Mouse (Mus musculus) limb, embryonic 13.5 days (tissue): ENCODE measurements around the gene C1qtnf1. TPM values are rescaled to one million over a fixed set of nuclear protein-coding genes. Genes with fewer than 3 reads are reported as not detected.

Source experiments
- ATAC-seq: fragments of 200-750 bp; cut with Nextera tagmentation; 2 replicates; pipeline ENCODE4 v1.8.0; 2017; ENCODE audit warnings: low read depth, moderate number of reproducible peaks, moderate TSS enrichment; ENCODE audit not compliant: low FRiP score
- H3K27ac ChIP-seq: fragments of 300-500 bp; sonication (generic); 2 replicates; pipeline ENCODE4 v1.5.1; 2015; ENCODE audit warnings: inconsistent platforms, mild to moderate bottlenecking, moderate library complexity
- H3K27me3 ChIP-seq: fragments of 300-500 bp; sonication (generic); 2 replicates; pipeline ENCODE4 v1.6.1; 2015; ENCODE audit warnings: mild to moderate bottlenecking, inconsistent platforms
- H3K36me3 ChIP-seq: fragments of 300-500 bp; sonication (generic); 2 replicates; pipeline ENCODE4 v1.6.1; 2015; ENCODE audit warnings: inconsistent platforms, mild to moderate bottlenecking, moderate library complexity
- H3K4me1 ChIP-seq: fragments of 300-500 bp; sonication (generic); 2 replicates; pipeline ENCODE4 v1.6.1; 2015; ENCODE audit warnings: inconsistent platforms
- H3K4me2 ChIP-seq: fragments of 300-500 bp; sonication (generic); replicated peaks from 2 replicates; pipeline ENCODE4 v1.6.1; 2015; ENCODE audit warnings: inconsistent platforms, mild to moderate bottlenecking, moderate library complexity
- H3K4me3 ChIP-seq: fragments of 300-500 bp; sonication (generic); 2 replicates; pipeline ENCODE4 v1.5.1; 2015; ENCODE audit warnings: moderate library complexity, mild to moderate bottlenecking, inconsistent platforms
- H3K9ac ChIP-seq: fragments of 300-500 bp; sonication (generic); 2 replicates; pipeline ENCODE4 v1.6.1; 2015; ENCODE audit warnings: mild to moderate bottlenecking, inconsistent platforms
- H3K9me3 ChIP-seq: fragments of 300-500 bp; sonication (generic); 2 replicates; pipeline ENCODE4 v1.6.1; 2016; ENCODE audit warnings: inconsistent platforms
- WGBS: fragments of 180-500 bp; shearing (Covaris S2); methylation state at CpG from one replicate; pipeline ENCODE4 v1.1.7; 2015; 5-methylcytosine and 5-hydroxymethylcytosine counted together
- polyA plus RNA-seq: library from polyadenylated mRNA; unstranded; fragments of >200 nt; fragmentation: Nextera tagmentation; extraction: Ambion mirVana; gene quantifications from 2 replicates; pipeline ENCODE4 v1.2.1, GENCODE M21; 2015

C1qtnf1 gene
- polyA plus RNA-seq, 1 experiment from 2014 or later, result 6.6 TPM

DNA sequence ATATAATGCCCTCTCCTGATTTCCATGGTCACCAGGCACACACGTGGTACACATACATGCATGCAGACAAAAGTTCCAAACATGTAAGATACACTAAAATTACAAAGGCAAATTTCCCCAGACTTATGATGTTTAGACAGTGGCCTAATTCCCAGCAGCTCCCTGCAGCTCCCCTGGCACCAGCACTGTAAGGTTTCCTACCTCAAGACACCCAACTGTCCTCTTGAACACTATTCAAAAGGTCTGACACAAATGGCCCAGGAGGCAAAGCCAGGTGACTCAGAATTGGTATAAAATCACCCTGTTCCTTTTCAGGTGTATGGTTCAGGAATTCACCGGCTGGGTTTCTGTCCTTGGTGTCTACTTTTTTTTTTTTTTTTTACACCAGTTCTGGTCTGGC, 24.8 kb upstream of the C1qtnf1 start:
- Histone ChIP-seq H3K4me3 (no peak overlapping the region), H3K4me2 (no peak overlapping the region), H3K9me3 (no peaks in the 10 kb centered on the region), H3K9ac (no peak overlapping the region), H3K27ac (no peak overlapping the region), H3K4me1 (peaks cover 30% of the 10 kb centered on the region), H3K27me3 (no peaks in the 10 kb centered on the region), H3K36me3 (peaks cover 32% of the 10 kb centered on the region)
- 86% methylated on average over 2 of the region's 2 CpGs for WGBS
- no peak for ATAC-seq

DNA sequence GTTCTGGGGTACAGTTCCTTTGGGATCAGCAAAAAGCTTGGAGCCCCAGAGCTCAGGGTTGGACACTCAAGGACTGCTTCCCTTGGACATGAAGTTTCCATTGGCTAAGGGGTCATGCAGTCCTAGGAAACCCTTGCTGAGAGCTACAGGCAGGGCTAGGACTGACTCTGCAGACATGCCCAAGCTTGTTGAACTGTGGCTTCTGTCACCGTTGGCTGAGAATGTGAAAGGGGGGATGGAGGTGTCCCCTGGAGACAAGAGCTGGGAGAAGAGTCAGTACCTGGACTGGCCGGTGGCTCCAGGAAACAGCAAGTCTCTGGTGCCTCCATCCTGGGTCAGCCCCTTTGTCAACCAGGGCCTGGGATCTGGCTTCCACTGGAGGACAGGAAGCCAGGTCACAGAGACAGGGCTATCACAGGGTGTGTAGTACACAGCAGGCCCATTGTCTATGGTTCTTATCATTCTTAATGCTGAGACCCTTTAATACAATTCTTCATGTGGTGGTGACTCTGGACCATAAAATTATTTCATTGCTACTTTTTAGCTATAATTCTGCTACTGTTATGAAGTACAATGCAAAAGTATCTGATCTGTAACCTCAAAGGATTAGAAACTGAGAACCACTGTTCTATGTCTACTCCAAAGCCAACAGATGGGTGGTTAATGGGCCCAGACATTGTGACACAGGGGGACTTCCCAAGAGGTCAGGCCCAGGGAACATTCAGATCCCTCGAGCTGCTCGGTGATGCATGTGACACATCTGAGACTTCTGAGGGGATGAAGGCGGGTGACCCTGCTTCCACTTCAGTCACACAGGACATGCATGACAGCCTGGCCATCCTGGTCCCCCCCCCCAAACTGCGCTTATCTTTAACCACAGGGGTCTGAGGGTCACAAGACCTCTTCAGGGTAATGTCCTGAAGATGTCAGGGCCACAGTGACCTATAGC, 23.8 kb upstream of the C1qtnf1 start:
- H3K4me3 ChIP-seq, result no peak overlapping the region
- ATAC-seq, result no peak
- no peaks in the 10 kb centered on the region for H3K9me3 ChIP-seq
- H3K36me3 ChIP-seq, result peaks cover 42% of the 10 kb centered on the region
- 77% methylated on average over 6 of the region's 6 CpGs for WGBS
- peaks cover 30% of the 10 kb centered on the region for H3K4me1 ChIP-seq
- H3K27ac ChIP-seq, result no peak overlapping the region
- no peak overlapping the region for H3K4me2 ChIP-seq
- no peak overlapping the region for H3K9ac ChIP-seq
- no peaks in the 10 kb centered on the region for H3K27me3 ChIP-seq

DNA sequence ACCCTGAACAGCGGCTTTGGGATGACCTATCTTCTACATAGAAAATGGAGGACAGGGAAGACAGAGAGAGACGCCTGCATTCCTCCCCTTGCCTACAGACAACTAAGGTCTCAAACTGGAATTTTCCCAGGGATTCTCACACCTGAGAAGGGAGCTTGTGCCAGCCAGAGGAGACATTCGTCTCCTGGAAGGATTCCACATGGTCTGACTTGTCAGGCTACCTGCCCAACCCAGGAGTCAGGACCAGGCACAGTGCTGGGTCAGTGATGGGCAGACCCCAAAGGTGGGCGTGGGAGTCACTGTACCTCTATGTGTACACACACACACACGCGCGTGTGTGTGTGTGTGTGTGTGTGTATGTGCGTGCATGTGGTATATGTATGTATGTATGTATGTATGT, 22.7 kb upstream of the C1qtnf1 start:
- ATAC-seq, result no peak
- Histone ChIP-seq H3K4me1 (peaks cover 20% of the 10 kb centered on the region), H3K9ac (no peak overlapping the region), H3K27ac (no peak overlapping the region), H3K27me3 (no peaks in the 10 kb centered on the region), H3K36me3 (peaks cover 53% of the 10 kb centered on the region), H3K9me3 (no peaks in the 10 kb centered on the region), H3K4me3 (no peak overlapping the region), H3K4me2 (no peak overlapping the region)
- 91% methylated on average over 8 of the region's 8 CpGs for WGBS

DNA sequence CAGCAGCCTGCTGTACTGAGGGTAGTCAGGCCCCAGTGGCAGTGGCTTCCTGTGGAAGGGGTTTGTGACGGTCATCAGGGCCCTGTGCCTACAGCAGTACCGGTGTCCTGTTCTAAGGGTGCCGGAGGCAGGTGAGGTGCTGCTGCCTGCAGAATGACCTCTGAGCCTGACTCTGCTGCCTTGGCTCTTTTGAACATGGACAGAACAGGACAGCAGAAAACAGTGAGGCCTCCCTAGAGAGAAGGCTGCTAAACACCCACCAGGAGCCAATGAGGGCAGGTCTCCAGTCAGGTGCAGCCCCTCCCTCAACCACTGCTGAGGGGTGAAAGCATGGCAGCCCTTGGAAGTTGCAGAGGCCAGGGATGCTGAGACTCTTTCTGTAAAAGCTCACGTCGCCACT, 21.5 kb upstream of the C1qtnf1 start:
- no peak for ATAC-seq
- peaks cover 65% of the 10 kb centered on the region for H3K36me3 ChIP-seq
- peaks cover 8% of the 10 kb centered on the region for H3K4me1 ChIP-seq
- no peak overlapping the region for H3K4me3 ChIP-seq
- no peak overlapping the region for H3K27ac ChIP-seq
- no peaks in the 10 kb centered on the region for H3K9me3 ChIP-seq
- 93% methylated on average over 5 of the region's 5 CpGs for WGBS
- no peaks in the 10 kb centered on the region for H3K27me3 ChIP-seq
- H3K4me2 ChIP-seq, result no peak overlapping the region
- H3K9ac ChIP-seq, result no peak overlapping the region

DNA sequence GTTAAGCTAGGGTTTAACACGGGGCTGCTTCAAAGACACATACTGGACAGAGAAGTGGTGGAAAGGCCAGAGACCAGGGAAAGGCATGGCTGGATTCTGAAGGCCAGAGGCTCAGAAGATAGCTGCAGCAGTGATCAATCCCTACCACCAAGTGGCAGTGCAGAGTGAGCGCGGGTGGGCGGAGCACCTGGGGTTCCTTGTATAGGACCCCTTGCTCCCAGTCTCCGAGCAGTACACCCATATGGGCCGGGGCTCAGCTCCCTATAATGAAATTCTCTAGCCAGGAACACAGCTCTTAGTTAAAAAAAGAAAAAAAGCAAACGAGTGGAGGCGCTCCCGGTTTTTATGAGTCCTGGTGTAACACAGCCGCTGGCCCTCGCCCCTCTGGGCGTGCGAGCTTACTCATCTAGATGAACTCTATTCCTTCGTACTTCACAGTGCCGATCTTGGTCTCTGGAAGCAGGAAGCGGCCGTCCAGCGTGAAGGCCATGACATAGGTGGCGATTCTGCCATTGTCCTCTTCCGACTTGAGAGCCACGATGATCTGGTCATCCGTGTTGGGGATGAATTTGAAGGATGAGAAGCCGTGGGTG, 20.6 kb upstream of the C1qtnf1 start:
- no peaks in the 10 kb centered on the region for H3K4me1 ChIP-seq
- H3K27ac ChIP-seq, result no peak overlapping the region
- no peak for ATAC-seq

DNA sequence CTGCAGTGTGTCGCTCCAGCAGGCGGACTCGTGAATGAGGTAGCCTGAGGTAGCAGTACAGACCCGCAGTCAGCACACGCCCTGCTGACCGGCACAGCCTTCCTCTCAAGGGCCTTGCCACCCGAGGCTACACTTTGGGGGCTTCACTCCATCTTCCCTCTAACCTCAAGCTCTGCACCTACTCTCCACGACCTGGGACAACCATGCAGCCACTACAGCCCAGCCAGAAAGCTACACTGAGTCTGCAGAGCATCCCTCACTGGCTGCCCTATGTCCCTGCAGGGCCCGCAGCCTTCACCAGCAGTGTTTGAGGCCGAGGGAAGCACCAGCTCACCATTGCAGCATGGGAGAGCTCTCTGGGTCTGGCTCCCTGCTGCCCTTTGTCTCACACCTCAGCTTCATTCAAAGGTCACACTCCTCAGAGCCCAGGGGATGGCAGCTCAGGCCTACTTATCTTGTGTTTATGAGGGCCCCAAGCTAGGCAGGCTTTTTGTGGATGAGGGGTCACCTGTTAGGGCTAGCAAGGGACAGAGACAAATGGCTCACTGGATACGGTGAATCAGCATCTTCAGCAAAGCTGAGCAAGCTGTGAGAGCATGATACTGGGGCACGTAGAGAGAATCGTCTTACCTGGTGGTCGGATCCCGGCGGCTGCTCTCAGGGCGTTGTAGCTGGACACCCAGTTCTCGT, 19.8 kb upstream of the C1qtnf1 start:
- Histone ChIP-seq H3K27me3 (no peaks in the 10 kb centered on the region), H3K9ac (no peak overlapping the region), H3K36me3 (peaks cover 78% of the 10 kb centered on the region), H3K4me3 (no peak overlapping the region), H3K4me1 (no peaks in the 10 kb centered on the region), H3K27ac (no peak overlapping the region), H3K9me3 (no peaks in the 10 kb centered on the region), H3K4me2 (no peak overlapping the region)
- ATAC-seq, result no peak
- WGBS, result 76% methylated on average over 18 of the region's 18 CpGs

More for the DNA sequence above, 20.6 kb upstream of the C1qtnf1 start:
- Histone ChIP-seq H3K9ac (no peak overlapping the region), H3K4me3 (no peak overlapping the region), H3K4me2 (no peak overlapping the region), H3K27me3 (no peaks in the 10 kb centered on the region), H3K9me3 (no peaks in the 10 kb centered on the region), H3K36me3 (peaks cover 73% of the 10 kb centered on the region)
- 79% methylated on average over 23 of the region's 23 CpGs for WGBS

DNA sequence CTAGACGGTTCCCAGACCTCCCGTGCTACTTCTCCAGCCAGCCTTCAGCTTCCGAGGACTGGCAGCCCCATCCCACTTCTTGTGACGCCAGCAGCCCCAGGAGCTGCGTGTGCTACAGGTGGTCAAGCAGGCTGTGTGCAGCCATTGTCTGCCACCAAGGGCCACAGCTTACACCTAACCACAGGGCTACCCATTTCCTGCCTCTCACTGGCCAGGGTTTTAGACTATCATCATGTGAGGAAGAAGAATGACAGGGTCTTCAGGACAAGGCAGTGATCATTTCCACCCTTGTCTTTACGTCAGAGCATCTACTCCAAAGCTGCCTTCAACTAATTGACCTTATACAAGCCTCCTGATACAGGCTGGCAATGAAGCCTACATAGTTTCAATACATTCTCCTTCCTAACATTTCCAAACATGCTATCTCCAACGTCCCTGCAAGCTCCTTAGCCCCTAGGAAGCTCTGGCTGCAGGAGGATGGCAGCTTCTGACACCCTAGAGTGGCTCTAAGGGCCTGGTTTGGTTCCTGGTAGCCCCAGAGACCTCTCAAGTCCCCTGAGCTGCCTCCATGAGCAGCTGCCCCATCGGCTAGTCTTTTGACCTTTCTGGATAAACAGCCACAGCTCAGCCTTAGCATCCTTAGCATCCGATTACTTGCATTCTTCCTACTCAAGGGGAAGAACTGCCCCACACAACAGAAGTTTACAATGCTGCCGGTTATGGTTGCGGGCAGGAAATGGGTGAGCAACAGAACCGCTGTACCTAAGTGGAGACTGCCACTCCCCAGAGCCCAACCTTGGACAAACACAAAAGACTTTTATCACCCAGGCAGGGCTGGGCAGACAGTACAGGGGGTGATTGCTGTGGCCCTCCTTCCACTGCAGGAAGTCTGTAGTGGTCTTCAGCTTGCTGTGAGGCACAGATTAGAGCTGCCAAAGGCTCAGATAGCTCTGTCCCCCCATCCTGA, 18.6 kb upstream of the C1qtnf1 start:
- Histone ChIP-seq H3K9ac (no peak overlapping the region), H3K4me3 (no peak overlapping the region), H3K9me3 (no peaks in the 10 kb centered on the region), H3K27ac (no peak overlapping the region), H3K4me1 (no peaks in the 10 kb centered on the region), H3K4me2 (no peak overlapping the region), H3K27me3 (no peaks in the 10 kb centered on the region), H3K36me3 (peaks cover 89% of the 10 kb centered on the region)
- 80% methylated on average over 12 of the region's 12 CpGs for WGBS
- ATAC-seq, result no peak

DNA sequence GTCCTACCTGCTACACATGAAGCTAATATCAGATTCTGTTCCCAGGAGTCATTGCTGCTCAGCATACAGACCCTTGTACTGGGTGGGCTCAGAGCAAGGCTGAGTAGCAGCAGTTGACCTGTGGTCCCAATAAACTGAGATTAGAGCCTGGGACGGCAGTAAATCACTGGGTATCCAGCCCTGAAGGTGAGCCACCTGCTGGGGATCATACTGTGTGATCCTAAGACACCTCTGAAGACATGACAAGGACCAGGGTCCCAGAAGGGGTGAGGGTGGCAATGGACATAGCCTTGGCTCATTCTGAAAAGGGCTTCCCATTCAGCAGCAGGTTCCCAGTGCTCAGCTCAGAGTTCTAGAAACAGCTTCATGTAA, 17.9 kb upstream of the C1qtnf1 start:
- Histone ChIP-seq H3K4me3 (no peak overlapping the region), H3K9ac (no peak overlapping the region), H3K4me2 (no peak overlapping the region), H3K4me1 (no peaks in the 10 kb centered on the region), H3K27me3 (no peaks in the 10 kb centered on the region), H3K9me3 (no peaks in the 10 kb centered on the region), H3K36me3 (peaks cover 94% of the 10 kb centered on the region), H3K27ac (no peak overlapping the region)
- 74% methylated on average over 1 of the region's 1 CpGs for WGBS
- ATAC-seq, result no peak

DNA sequence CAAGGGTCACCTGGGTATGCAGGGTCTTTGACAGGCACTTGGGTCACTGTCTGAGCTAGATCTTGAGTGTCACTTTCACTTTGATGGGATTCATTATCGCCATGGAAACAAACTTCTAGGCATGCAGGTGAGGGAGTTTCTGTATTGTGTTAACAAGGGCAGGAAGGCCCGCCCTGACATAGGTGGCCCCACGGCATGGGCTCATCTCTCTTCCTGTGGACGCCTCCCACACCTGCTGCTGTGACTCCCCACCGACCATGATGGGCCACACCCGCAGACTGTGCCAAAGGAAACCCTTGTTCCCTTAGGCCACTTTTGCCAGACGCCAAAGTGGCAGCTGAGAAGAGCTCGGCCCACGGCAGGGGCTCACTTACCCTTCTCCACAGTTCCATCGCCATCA, 17.5 kb upstream of the C1qtnf1 start:
- no peaks in the 10 kb centered on the region for H3K4me1 ChIP-seq
- H3K27me3 ChIP-seq, result no peaks in the 10 kb centered on the region
- H3K9me3 ChIP-seq, result no peaks in the 10 kb centered on the region
- H3K4me3 ChIP-seq, result no peak overlapping the region
- H3K9ac ChIP-seq, result no peak overlapping the region
- 89% methylated on average over 10 of the region's 10 CpGs for WGBS
- peaks cover 93% of the 10 kb centered on the region for H3K36me3 ChIP-seq
- no peak overlapping the region for H3K4me2 ChIP-seq
- no peak for ATAC-seq
- H3K27ac ChIP-seq, result no peak overlapping the region

DNA sequence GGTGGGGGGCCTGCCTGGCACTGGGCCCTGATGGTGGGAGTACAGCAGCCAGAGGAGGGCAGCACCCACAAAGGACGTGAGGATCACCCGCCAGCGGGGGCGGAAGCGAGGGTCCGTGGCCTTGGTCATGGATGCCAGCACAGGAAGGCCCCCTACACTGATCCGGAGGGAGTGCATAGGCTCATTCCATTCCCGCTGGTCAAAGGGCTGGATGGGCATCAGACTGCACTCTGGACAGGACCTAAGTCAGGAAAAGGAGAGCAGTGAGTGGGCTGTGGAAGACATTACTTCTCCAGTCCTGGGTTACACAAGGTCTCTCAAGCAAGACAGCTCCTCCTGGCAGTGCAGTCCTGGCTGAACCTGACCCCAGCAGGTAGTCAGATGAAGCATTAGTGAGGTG, 16.7 kb upstream of the C1qtnf1 start:
- H3K4me1 ChIP-seq, result no peaks in the 10 kb centered on the region
- no peak for ATAC-seq
- H3K27me3 ChIP-seq, result no peaks in the 10 kb centered on the region
- no peak overlapping the region for H3K9ac ChIP-seq
- H3K4me2 ChIP-seq, result no peak overlapping the region
- 92% methylated on average over 8 of the region's 8 CpGs for WGBS
- H3K4me3 ChIP-seq, result no peak overlapping the region
- peaks cover 94% of the 10 kb centered on the region for H3K36me3 ChIP-seq
- no peaks in the 10 kb centered on the region for H3K9me3 ChIP-seq
- H3K27ac ChIP-seq, result no peak overlapping the region

DNA sequence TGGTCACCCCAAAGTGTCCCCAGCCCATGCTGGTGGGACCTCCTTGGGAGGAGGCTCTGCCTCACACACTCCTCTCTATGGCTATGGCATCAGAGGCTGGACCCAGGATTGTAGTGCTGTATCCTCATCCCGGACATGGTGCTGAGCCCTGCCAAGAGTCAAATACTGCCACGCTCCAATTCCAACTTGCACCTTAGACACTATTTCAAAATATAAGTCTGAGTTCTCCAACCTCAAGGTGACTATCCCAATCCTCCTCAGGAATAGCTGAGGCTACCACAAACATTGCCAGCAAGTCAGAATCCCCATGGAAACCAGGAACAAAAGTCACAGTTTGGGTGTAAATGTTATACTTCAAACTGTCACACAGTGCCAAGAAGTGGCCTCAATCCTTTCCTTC, 15.4 kb upstream of the C1qtnf1 start:
- no peak overlapping the region for H3K4me2 ChIP-seq
- no peak overlapping the region for H3K27ac ChIP-seq
- peaks cover 11% of the 10 kb centered on the region for H3K4me1 ChIP-seq
- no peaks in the 10 kb centered on the region for H3K9me3 ChIP-seq
- peaks cover 81% of the 10 kb centered on the region for H3K36me3 ChIP-seq
- H3K4me3 ChIP-seq, result no peak overlapping the region
- H3K27me3 ChIP-seq, result no peaks in the 10 kb centered on the region
- ATAC-seq, result no peak
- WGBS, result 86% methylated on average over 2 of the region's 2 CpGs
- H3K9ac ChIP-seq, result no peak overlapping the region
